Mouse (Mus musculus): Measurements from ENCODE around the gene Treh.
"Not testable (repeated sequence)": the region's sequence is repeated elsewhere in the genome, so short reads cannot be mapped to it uniquely, and the experiment has no call there.

GRCm38 (mm10) chr9:44640028-44640427, 33.0 kb upstream of the Treh start:
- TF ChIP-seq POLR2A (IDR thresholded peaks at IDR 0.05; ENCODE audit: insufficient read length, low read depth); MAX (IDR thresholded peaks at IDR 0.05; ENCODE audit: low read depth); REST (IDR thresholded peaks at IDR 0.05; ENCODE audit: insufficient read depth, insufficient read length); TCF3 (IDR thresholded peaks at IDR 0.05; ENCODE audit: insufficient read length, low read depth); MYOD1 (IDR thresholded peaks at IDR 0.05; ENCODE audit: control insufficient read depth in 1 of 3, insufficient read length in 2 of 3, low read depth in 2 of 3); TCF12 (IDR thresholded peaks at IDR 0.05; ENCODE audit: insufficient read depth, poor library complexity, severe bottlenecking); USF1 (IDR thresholded peaks at IDR 0.05; ENCODE audit: low read depth); CEBPB (IDR thresholded peaks at IDR 0.05; ENCODE audit: insufficient read depth, poor library complexity, severe bottlenecking); SRF (IDR thresholded peaks at IDR 0.05; ENCODE audit: control insufficient read depth, insufficient read length, low read depth); POLR2AphosphoS2 (IDR thresholded peaks at IDR 0.05; ENCODE audit: insufficient read length, low read depth); MYOG (IDR thresholded peaks at IDR 0.05; ENCODE audit: control insufficient read depth in 1 of 3, insufficient read depth in 1 of 3, insufficient read length in 2 of 3, low read depth in 2 of 3); E2F4 (IDR thresholded peaks at IDR 0.05; ENCODE audit: insufficient read depth): not testable (repeated sequence)

Measured in myocyte (in vitro differentiated cells).